Mouse (Mus musculus): ENCODE data around the gene Gnl3l.

Gene Gnl3l

DNA sequence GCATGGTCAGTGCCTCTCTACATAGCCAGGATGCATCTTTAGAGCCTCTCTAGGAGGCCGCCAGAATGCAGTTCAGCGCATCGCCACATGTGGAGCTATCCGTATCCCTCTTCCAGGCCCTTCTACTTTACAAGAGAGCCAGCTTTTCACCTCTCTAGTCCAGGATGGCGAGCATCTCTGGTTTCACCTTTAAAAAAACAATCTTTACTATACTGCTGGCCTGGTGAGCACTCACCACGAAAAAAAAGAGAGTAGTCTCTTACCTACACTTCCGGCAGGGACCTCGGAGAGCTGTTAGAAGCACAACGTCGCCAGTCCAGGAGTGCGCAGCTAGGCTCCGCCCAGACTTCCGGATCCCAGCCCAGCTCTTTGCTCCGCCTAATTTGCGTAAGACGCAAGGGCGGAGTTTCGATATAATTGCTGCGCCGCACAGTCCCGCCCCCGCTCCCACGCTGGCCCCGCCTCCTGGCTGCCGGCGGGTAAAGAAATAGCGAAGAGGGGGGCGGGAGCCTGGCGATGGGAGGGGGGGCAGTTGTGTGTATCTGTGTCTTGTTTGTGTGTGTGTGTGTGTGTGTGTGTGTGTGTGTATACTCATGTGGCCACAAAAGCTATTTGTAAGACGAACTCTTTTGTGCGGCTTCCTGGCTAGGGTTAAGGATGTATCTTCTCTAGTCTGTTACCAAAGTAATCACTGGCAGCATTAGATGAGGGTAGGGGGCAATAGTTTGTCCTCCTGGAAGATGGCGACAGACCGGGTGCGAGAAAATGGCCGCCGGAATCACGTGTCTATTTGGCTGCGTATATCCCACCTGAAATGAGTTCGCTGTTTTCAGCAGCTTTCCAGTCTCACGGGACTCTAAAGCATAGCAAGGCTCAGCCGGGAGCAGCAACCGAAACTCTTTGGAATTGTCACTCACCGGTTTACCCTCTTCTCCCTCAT, at the start of gene Gnl3l:
Gene Gnl3l, minus strand, starts transcription at position 385 of the 940 bp plus-strand sequence.
- peak; percentile 83 to 88 for DNase-seq (ENCODE audit: low spot score in 2 of 2)

GRCm38 (mm10) chrX:151066071-151066666, 49.0 kb upstream of the Gnl3l start:
- DNase-seq (ENCODE audit: low spot score in 2 of 2): no peak

- no peak for DNase-seq (ENCODE audit: low spot score in 2 of 2)
These were observed 44.6 kb upstream of the Gnl3l start for GRCm38 (mm10) chrX:151061615-151062299.

- no peak for DNase-seq (ENCODE audit: low spot score in 2 of 2)
These were observed 42.2 kb upstream of the Gnl3l start for GRCm38 (mm10) chrX:151059346-151059745.

GRCm38 (mm10) chrX:151055559-151055958, 38.4 kb upstream of the Gnl3l start:
- no peak for DNase-seq (ENCODE audit: low spot score in 2 of 2)

GRCm38 (mm10) chrX:151054489-151054888, 37.4 kb upstream of the Gnl3l start:
- no peak for DNase-seq (ENCODE audit: low spot score in 2 of 2)

GRCm38 (mm10) chrX:151050337-151050736, 33.2 kb upstream of the Gnl3l start:
- peak; percentile 51 to 67 for DNase-seq (ENCODE audit: low spot score in 2 of 2)

DNA sequence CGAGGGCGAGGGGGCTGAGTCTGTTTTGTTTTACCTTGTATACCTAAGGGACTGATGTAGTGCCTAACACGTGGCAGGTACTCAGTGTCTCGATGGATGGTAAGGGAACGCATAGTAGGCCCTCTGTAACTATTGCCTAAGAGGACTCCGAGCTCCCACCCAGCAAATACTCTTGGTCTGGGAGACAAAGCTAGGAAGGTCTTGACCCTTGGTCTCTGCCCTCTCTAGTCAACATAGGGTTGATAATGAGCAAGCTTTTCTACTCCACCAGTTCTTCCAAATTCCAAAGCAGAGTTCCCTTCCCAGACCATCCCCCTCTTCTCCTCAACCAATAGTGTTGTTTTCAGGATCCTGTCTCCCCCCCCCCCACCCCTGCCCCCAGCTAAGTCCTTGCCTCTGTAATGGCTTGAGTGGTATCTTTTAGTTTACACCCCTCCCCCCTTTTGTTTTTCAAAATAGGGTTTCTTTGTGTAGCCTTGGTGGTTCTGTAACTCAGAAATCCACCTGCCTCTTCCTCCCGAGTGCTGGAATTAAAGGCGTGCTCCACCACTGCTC, 32.6 kb upstream of the Gnl3l start:
- DNase-seq (ENCODE audit: low spot score in 2 of 2): no peak

- peak; percentile 16 to 22 for DNase-seq (ENCODE audit: low spot score in 2 of 2)
These were observed 30.4 kb upstream of the Gnl3l start for GRCm38 (mm10) chrX:151047431-151048058.

- peak; percentile 71 to 75 for DNase-seq (ENCODE audit: low spot score in 2 of 2)
These were observed 29.8 kb upstream of the Gnl3l start for GRCm38 (mm10) chrX:151046777-151047430.

GRCm38 (mm10) chrX:151046321-151046720, 29.2 kb upstream of the Gnl3l start:
- no peak for DNase-seq (ENCODE audit: low spot score in 2 of 2)

DNA sequence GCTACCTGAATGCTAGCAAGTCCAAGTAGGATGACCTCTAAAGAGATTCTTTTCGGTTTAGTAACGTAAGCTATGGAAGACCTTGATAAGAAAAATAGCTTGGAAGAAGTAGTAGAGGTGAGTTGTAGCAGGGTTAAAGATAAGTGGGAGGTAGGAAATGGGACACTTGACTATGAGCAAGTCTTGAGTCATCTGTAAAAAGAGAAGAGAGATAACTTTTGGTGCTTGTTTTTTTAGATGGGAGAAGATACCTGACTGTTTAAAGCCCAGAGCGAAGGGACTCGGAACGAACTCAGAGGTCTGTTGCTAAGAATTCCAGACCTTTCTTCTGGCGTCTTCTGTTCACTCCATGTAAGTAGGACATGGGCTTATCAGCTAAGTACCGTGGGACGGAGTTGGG, 28.7 kb upstream of the Gnl3l start, which contains the start of gene Fgd1:
Gene Fgd1, plus strand, starts transcription at position 301 of the 400 bp plus-strand sequence.
- DNase-seq (ENCODE audit: low spot score in 2 of 2): no peak

GRCm38 (mm10) chrX:151041223-151041622, 24.1 kb upstream of the Gnl3l start:
- no peak for DNase-seq (ENCODE audit: low spot score in 2 of 2)

- no peak for DNase-seq (ENCODE audit: low spot score in 2 of 2)
These were observed 14.3 kb upstream of the Gnl3l start for GRCm38 (mm10) chrX:151031400-151031799.

DNA sequence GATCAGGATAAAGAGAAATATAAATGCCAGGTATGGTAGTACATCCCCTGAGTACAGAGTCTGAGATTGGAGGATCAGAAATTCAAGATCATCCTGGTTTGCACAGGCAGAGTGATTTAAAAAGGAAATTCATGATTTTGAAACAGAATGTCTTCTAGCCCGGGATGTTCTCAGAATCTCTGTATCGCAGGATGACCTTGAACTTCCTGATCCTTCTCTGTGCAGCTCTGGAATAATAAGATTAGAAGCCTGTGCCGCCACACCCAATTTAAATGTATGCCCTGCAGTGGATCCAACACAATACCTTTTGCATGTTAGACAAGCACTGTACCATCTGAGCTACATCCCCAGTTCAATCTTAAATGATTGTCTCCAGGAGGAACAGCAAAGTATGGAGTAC, 1.7 kb upstream of the Gnl3l start:
- DNase-seq (ENCODE audit: low spot score in 2 of 2): no peak

DNA sequence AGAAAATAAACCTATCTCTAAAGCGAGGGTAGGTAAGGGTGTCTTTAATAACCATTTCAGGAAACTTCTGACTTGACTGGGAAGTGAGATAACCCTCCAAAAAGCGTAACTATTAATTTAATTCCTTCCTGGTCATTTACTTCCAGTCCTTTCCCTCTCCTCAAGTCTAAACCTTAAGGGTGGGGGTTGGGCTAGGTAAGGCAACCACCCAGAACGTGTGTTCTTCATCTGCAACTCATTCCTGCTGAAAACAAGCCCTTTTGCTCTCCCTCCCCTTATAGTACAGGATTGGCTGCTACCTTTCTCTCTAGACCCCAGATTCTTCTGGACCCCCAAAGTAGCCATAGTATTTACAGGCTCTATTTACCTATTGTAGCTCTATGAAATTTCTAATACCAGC, 775 bp upstream of the Gnl3l start:
- no peak for DNase-seq (ENCODE audit: low spot score in 2 of 2)

GRCm38 (mm10) chrX:150996775-150997174, 20.3 kb downstream of the Gnl3l start:
- peak; percentile 38 to 60 for DNase-seq (ENCODE audit: low spot score in 2 of 2)

DNA sequence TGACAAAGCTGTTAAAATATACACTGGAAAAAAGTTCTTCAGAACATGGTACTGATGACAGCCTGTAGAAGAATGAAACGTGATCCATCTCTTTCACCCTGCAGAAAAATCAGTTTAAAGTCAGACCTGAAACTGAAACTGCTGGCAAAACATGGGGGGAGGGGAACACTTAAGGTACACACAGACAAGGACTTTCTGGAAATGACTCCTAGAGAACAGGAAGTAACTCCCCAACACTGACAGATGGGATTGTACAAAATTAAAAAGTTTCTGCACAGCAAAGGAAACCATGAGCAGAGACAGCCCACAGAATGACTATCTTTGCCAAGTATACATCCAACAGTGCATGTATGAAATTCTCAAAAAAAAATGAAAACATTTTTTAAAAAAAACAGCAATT, 35.5 kb downstream of the Gnl3l start:
- DNase-seq (ENCODE audit: low spot score in 2 of 2): peak in 1 of 2 experiments; percentile 10

GRCm38 (mm10) chrX:150975424-150975823, 41.7 kb downstream of the Gnl3l start:
- DNase-seq (ENCODE audit: low spot score in 2 of 2): no peak

DNA sequence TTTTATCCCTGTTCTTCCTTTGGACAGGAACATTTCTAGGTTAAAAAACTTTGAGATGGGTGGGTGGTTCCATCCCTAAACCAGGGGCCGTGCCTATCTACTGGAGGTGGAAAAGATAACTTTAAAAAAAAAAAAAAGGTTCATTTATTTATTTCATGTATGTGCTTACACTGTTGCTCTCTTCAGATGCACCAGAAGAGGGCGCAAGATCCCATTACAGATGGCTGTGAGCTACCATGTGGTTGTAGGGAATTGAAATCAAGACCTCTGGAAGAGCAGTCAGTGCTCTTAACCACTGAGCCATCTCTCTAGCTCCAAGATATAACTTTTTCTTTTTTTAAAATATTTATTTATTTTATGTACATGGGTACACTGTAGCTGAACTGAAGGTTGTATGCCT, 54.1 kb downstream of the Gnl3l start:
- no peak for DNase-seq (ENCODE audit: low spot score in 2 of 2)

DNA sequence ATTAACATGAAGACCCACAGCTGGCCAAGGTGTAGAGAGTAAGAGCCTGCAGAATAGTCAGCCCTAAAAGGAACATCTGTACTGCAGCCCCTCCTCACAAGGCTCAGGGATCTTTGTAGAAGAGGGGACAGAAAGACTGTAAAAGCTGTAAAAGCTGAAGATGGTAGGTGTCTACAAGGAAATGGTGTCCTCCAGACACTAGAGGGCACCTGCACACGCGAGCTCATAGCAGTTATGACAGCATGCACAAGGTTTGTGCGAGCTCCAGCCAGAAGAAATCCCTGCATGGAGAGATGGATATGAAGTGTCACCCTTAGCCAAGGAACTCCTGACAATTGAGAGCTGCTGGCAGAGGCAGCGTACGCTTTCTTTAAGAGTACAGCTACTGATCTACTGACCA, 56.4 kb downstream of the Gnl3l start:
- no peak for DNase-seq (ENCODE audit: low spot score in 2 of 2)
